Mouse (Mus musculus) myocyte (in vitro differentiated cells): ENCODE results near the gene Trpm3. TPM values are rescaled to one million over a fixed set of nuclear protein-coding genes. Genes with fewer than 3 reads are reported as not detected.

ENCODE experiments used
- H3K27me3 ChIP-seq: one replicate; pipeline ENCODE4 v1.6.1; 2011; ENCODE audit not compliant: control insufficient read depth, insufficient read depth, insufficient read length
- H3K36me3 ChIP-seq: one replicate; pipeline ENCODE4 v1.6.1; 2011; ENCODE audit not compliant: control insufficient read depth, insufficient read depth
- H3K4me2 ChIP-seq: one replicate; pipeline ENCODE4 v1.6.1; 2011; ENCODE audit warnings: low read depth, control low read depth
- H3K4me3 ChIP-seq: one replicate; pipeline ENCODE4 v1.5.1; 2011; ENCODE audit warnings: mild to moderate bottlenecking, control low read depth, moderate library complexity
- H3K79me2 ChIP-seq: one replicate; pipeline ENCODE4 v1.6.1; 2011; ENCODE audit not compliant: control insufficient read depth, insufficient read depth
- H3ac ChIP-seq: one replicate; pipeline ENCODE4 v1.6.1; 2011; ENCODE audit not compliant: control insufficient read depth, insufficient read length
- CEBPB ChIP-seq: IDR thresholded peaks from 2 replicates; pipeline ENCODE4 v1.6.1; 2011; ENCODE audit warnings: mild to moderate bottlenecking, moderate library complexity; ENCODE audit not compliant: poor library complexity, insufficient read depth, severe bottlenecking
- E2F4 ChIP-seq: IDR thresholded peaks from one replicate; pipeline ENCODE4 v1.6.1; 2011; ENCODE audit warnings: mild to moderate bottlenecking, control low read depth, moderate library complexity; ENCODE audit not compliant: insufficient read depth
- MAX ChIP-seq: IDR thresholded peaks from one replicate; pipeline ENCODE4 v1.6.1; 2011; ENCODE audit warnings: low read depth, mild to moderate bottlenecking, control low read depth
- MYOD1 ChIP-seq, 3 experiments: IDR thresholded peaks; one replicate each; pipeline ENCODE4 v1.6.1; 2011; ENCODE audit warnings: control low read depth in 2 of 3, low read depth in 2 of 3, mild to moderate bottlenecking in 2 of 3, moderate library complexity in 1 of 3; ENCODE audit not compliant: insufficient read length in 2 of 3, control insufficient read depth in 1 of 3
- MYOG ChIP-seq, 3 experiments: IDR thresholded peaks; one replicate each; pipeline ENCODE4 v1.6.1; 2011; ENCODE audit warnings: control low read depth in 2 of 3, low read depth in 2 of 3, mild to moderate bottlenecking in 2 of 3; ENCODE audit not compliant: insufficient read length in 2 of 3, control insufficient read depth in 1 of 3, insufficient read depth in 1 of 3
- POLR2A ChIP-seq: IDR thresholded peaks from one replicate; pipeline ENCODE4 v1.6.1; 2011; ENCODE audit warnings: low read depth, mild to moderate bottlenecking, control low read depth, moderate library complexity; ENCODE audit not compliant: insufficient read length
- POLR2AphosphoS2 ChIP-seq: IDR thresholded peaks from one replicate; pipeline ENCODE4 v1.6.1; 2011; ENCODE audit warnings: low read depth, control low read depth; ENCODE audit not compliant: insufficient read length
- REST ChIP-seq: IDR thresholded peaks from one replicate; pipeline ENCODE4 v1.6.1; 2011; ENCODE audit warnings: mild to moderate bottlenecking, control low read depth, moderate library complexity; ENCODE audit not compliant: insufficient read depth, insufficient read length
- SRF ChIP-seq: IDR thresholded peaks from one replicate; pipeline ENCODE4 v1.6.1; 2011; ENCODE audit warnings: low read depth; ENCODE audit not compliant: control insufficient read depth, insufficient read length
- TCF12 ChIP-seq: IDR thresholded peaks from one replicate; pipeline ENCODE4 v1.6.1; 2011; ENCODE audit warnings: mild to moderate bottlenecking, control low read depth; ENCODE audit not compliant: poor library complexity, insufficient read depth, severe bottlenecking
- TCF3 ChIP-seq: IDR thresholded peaks from one replicate; pipeline ENCODE4 v1.6.1; 2011; ENCODE audit warnings: low read depth, control low read depth; ENCODE audit not compliant: insufficient read length
- USF1 ChIP-seq: IDR thresholded peaks from one replicate; pipeline ENCODE4 v1.6.1; 2011; ENCODE audit warnings: low read depth, mild to moderate bottlenecking, control low read depth, moderate library complexity
- polyA plus RNA-seq: library from polyadenylated mRNA; unstranded; fragments of >200 nt; fragmentation: generic; extraction: Trizol; gene quantifications from one replicate; pipeline ENCODE4 v1.2.1, GENCODE M21; 2012; ENCODE audit warnings: missing spikeins

The Trpm3 gene
- polyA plus RNA-seq, 1 experiment: 0.05 TPM

- H3K27me3 ChIP-seq: no peaks in the 10 kb centered on the region
- no peaks in the 10 kb centered on the region for H3K79me2 ChIP-seq
- no peak overlapping the region for H3K4me3 ChIP-seq
- TF ChIP-seq TCF3 (no peak), SRF (no peak), MAX (no peak), MYOG (IDR thresholded peaks at IDR 0.05; ENCODE audit: control insufficient read depth in 1 of 3, insufficient read depth in 1 of 3, insufficient read length in 2 of 3, low read depth in 2 of 3) (no peak), POLR2A (no peak), REST (no peak), E2F4 (no peak), MYOD1 (IDR thresholded peaks at IDR 0.05; ENCODE audit: control insufficient read depth in 1 of 3, insufficient read length in 2 of 3, low read depth in 2 of 3) (no peak), POLR2AphosphoS2 (no peak), TCF12 (no peak), USF1 (no peak), CEBPB (no peak)
- no peak overlapping the region for H3K4me2 ChIP-seq
- no peaks in the 10 kb centered on the region for H3K36me3 ChIP-seq
- no peak overlapping the region for H3ac ChIP-seq
Measured at GRCm38 (mm10) chr19:22604322-22604721, 465.5 kb downstream of the Trpm3 start.

- no peak overlapping the region for H3K4me2 ChIP-seq
- no peaks in the 10 kb centered on the region for H3K79me2 ChIP-seq
- no peak overlapping the region for H3ac ChIP-seq
- H3K36me3 ChIP-seq: no peaks in the 10 kb centered on the region
- no peaks in the 10 kb centered on the region for H3K27me3 ChIP-seq
- no peak for TF ChIP-seq TCF3
- TF ChIP-seq MYOG (IDR thresholded peaks at IDR 0.05; ENCODE audit: control insufficient read depth in 1 of 3, insufficient read depth in 1 of 3, insufficient read length in 2 of 3, low read depth in 2 of 3): no peak
- TF ChIP-seq USF1: no peak
- no peak for TF ChIP-seq CEBPB
- TF ChIP-seq REST: no peak
- no peak for TF ChIP-seq POLR2A
- no peak for TF ChIP-seq MYOD1 (IDR thresholded peaks at IDR 0.05; ENCODE audit: control insufficient read depth in 1 of 3, insufficient read length in 2 of 3, low read depth in 2 of 3)
- no peak for TF ChIP-seq SRF
- no peak for TF ChIP-seq E2F4
- TF ChIP-seq MAX: no peak
- no peak for TF ChIP-seq POLR2AphosphoS2
- H3K4me3 ChIP-seq: no peak overlapping the region
Measured at GRCm38 (mm10) chr19:22607985-22608684, 469.3 kb downstream of the Trpm3 start.

- TF ChIP-seq POLR2AphosphoS2 (no peak), REST (no peak), E2F4 (no peak), MAX (no peak), CEBPB (no peak), USF1 (no peak), MYOD1 (IDR thresholded peaks at IDR 0.05; ENCODE audit: control insufficient read depth in 1 of 3, insufficient read length in 2 of 3, low read depth in 2 of 3) (no peak), TCF3 (no peak), SRF (no peak), MYOG (IDR thresholded peaks at IDR 0.05; ENCODE audit: control insufficient read depth in 1 of 3, insufficient read depth in 1 of 3, insufficient read length in 2 of 3, low read depth in 2 of 3) (no peak), TCF12 (no peak), POLR2A (no peak)
- Histone ChIP-seq H3K4me3 (no peak overlapping the region), H3K36me3 (no peaks in the 10 kb centered on the region), H3K4me2 (no peak overlapping the region), H3K27me3 (no peaks in the 10 kb centered on the region), H3K79me2 (no peaks in the 10 kb centered on the region), H3ac (no peak overlapping the region)
Measured at GRCm38 (mm10) chr19:22611621-22612020, 472.8 kb downstream of the Trpm3 start.

- H3K4me2 ChIP-seq: no peak overlapping the region
- TF ChIP-seq MYOD1 (IDR thresholded peaks at IDR 0.05; ENCODE audit: control insufficient read depth in 1 of 3, insufficient read length in 2 of 3, low read depth in 2 of 3) (no peak), MAX (no peak), MYOG (IDR thresholded peaks at IDR 0.05; ENCODE audit: control insufficient read depth in 1 of 3, insufficient read depth in 1 of 3, insufficient read length in 2 of 3, low read depth in 2 of 3) (no peak), SRF (no peak), CEBPB (no peak), TCF3 (no peak), REST (no peak), TCF12 (no peak), POLR2A (no peak), USF1 (no peak), E2F4 (no peak), POLR2AphosphoS2 (no peak)
Measured at GRCm38 (mm10) chr19:22615367-22615766, 476.5 kb downstream of the Trpm3 start.

More at GRCm38 (mm10) chr19:22615367-22615766, 476.5 kb downstream of the Trpm3 start:
- no peak overlapping the region for H3K4me3 ChIP-seq
- H3ac ChIP-seq: no peak overlapping the region
- no peaks in the 10 kb centered on the region for H3K79me2 ChIP-seq
- no peaks in the 10 kb centered on the region for H3K36me3 ChIP-seq
- no peaks in the 10 kb centered on the region for H3K27me3 ChIP-seq
